Mouse (Mus musculus) brain, embryonic 18.5 days (tissue): ENCODE data around the gene Josd1.
A peak's percentile ranks its signal among the peaks of the same experiment; 100 is the strongest.

ENCODE experiments used
- DNase-seq: peaks from one replicate; pipeline ENCODE4 v3.0.0-alpha.2; 2012; ENCODE audit warnings: low read depth, low spot score

Gene Josd1

DNA sequence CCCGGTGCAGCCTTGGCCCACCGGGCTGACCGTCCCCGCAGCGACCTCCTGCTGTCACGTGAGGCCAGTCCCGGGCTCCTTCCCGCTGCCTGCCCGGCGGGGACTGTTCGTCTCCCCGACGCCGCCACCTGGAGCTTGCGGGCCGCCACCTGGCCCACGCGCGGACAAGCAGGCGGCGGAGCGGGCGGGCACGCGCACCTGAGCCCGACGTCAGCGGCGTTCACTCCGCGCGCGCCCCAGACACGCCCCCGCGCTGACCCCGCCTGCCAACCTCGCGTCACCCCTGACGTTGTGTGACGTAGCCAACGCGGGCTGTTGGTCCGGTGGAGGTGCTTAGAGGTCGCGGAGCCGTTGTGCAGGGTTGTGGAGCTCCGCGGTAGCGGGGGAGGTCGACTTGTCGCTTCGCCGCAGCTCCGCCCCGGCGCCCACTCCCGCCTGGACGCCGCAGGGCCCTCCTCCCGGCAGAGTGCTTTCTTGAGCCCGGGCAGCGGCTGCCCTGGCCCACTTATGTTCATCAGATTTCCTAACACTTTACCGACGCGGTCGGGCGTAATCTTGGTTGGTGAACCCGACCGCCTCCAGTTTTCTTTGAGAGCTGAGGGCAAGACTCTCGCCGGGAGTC is at the start of gene Josd1:
Gene Josd1, minus strand, starts transcription at position 274 of the 622 bp plus-strand sequence.
- peak; percentile 83 for DNase-seq

DNA sequence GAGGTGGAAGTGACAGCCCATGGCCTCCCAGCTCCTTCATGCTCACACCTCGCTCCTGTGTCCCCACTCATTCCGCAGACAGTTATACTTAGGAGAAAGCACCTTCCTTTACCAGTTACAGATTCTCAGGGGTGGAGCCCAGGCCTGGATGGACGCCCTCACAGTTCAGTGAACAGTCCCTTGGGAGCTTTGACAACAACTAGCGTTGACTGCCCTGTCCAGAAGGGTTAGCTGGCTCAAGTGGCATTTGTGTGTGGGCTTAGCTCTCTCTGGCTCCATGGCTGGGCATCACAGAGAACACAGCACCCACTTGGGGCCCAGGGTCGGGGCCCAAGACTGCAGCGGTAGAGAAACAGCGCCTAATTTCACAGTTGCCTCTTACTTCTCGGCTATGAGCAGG is 46.6 kb upstream of the Josd1 start:
- DNase-seq, result no peak

DNA sequence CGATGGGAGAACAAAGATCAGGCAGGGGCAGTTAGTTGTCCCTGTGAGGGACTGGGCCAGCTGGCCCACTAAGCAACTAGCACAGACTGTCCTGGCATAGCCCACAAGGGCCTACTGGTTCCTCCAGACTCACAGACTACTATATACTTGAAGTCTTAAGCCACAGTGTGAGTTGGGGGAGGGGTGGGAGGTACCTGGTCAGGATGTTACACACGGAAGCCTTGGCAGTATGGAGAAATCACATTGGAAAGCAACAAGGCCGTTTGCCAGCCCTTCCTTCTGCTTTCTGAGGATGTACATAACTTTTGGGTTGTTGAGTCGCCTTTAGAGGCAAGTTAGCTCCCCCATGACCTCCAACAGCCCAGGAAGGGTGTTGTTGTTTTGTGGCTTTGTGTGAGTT is 45.9 kb upstream of the Josd1 start:
- no peak for DNase-seq

DNA sequence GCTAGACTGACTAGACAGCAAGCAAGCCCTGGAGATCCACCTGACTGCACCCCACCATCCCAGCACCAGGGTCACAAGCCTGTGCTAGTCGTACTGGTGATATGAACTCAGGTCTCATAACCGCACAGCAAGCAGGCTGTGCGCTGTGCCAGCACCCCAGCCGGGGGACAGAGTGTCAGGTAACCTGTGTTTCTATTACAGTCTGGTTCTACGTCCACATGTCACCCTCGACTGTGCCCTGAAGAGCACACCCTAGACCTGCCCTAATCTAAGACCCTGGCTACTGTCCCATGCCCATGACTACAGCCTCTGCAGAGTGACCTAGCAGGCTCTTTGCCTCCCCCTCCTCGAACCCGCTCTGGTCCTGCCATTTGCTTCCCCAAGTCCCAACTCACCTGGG is 45.5 kb upstream of the Josd1 start:
- no peak for DNase-seq

DNA sequence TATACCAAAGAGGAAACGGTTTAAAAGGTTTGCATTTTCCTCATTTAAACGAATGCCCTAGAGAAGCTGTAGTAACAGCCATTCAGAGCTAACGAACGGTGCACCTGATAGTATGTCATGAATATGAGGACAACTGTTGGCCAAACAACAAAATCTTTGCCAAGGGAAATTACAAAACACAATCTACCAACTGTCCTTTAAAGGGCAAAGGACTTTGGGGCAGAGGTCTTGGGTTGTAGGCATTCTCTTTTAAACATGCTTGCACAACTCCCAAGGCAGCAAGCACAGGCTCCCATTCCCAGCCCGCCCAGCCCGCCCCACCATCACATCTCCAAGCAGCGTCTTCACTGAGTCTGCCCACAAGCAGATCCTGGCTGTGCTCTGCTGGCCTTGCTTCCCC is 43.8 kb upstream of the Josd1 start:
- DNase-seq, result no peak

DNA sequence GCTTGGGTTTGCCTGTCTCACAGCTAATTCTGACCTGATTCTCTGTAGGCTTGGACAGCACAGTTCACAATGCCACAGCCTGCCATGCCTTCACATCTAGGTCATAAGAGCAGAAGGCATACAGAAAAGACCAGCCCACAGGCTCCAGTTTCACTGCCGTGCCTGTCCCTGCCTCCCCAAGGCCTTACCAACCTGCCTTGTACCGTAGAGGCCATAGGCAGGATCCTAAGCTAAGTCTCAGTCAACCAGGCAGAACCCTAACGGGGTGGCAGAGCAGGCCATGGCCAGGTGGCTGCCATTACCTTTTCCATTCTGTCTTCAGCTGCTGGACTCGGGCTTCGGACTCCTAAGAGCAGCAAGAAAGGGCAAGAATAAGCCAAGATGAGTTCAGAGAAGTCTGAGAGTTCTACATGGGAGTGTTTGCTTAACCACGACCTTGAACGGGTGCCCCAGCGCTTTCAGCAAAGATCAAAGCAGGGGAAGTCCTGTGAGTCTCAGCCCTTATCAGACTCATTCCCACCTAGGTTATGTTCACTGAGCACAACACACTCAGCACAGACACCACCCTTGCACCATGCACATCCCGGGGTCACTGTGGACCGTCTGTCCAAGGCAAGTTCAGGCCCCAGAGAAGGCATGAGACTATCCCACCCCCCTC is 41.1 kb upstream of the Josd1 start:
- DNase-seq, result no peak

DNA sequence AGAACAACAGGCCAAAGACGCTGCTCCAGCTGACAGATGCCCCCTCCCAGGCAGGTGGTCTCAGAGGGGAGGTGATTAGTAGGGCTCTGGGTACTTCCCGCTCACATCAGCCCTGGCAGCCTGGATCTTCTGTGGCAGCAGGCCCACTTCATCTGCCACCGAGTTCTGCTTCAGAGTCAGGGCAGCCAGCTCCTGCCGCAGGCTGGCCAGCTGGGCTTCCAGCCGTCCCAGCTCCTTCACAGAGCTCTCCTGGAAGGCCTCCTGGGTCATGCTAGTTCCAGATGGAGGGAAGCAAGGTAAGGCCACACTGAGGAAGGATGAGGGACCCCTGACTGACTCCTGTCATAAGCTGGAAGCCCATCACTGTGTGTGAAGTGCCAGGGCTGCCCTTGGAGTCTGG is 40.6 kb upstream of the Josd1 start:
- DNase-seq, result no peak

DNA sequence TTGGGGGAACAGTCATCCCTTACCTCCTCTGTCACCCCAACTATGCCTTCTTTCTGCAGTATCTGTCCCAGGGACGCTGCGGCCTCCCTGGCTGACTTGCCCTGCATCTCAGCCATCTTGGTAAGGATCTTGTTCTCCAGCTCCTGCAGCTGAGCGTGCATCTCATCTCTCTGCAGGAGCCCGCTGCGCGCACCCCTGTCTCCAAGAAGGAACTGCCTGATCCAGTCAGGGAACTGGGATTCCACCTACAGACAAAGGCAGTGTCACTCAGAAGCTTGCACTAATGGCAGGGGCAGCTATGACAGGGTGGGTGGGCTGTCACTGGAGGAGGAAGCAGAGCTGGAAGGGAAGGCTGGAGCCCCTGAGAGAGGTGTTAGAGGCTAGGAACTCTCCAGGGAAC is 40.1 kb upstream of the Josd1 start:
- DNase-seq, result no peak

DNA sequence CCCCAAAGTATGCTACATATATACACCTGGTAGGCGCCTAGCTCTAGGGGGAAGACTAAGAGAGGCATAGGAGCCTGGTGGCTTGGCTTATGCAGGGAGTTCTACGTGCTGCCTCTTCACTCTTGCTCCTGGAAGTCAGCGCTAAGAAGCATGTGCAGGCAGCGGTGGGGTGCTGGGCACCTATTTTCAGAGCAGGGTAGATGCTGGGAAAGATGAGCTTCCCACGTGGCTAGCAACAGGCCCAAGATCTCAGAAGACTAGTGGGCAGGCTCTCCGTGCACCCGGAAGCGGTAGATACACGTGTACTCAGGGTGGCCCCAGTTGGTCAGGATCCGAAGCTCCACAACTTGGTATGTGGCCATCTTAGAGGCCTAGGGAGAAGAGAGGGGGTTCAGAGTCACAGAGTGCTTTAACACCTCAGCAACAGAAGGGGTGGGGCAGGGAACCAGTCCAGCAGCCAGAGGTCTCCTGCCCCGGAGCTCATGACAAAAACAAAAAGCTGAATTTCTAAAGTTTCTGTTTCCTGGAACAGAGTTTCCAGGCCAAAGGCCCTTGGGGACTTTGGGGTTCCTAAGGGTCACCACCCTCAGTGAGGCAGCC is 37.6 kb upstream of the Josd1 start:
- no peak for DNase-seq

DNA sequence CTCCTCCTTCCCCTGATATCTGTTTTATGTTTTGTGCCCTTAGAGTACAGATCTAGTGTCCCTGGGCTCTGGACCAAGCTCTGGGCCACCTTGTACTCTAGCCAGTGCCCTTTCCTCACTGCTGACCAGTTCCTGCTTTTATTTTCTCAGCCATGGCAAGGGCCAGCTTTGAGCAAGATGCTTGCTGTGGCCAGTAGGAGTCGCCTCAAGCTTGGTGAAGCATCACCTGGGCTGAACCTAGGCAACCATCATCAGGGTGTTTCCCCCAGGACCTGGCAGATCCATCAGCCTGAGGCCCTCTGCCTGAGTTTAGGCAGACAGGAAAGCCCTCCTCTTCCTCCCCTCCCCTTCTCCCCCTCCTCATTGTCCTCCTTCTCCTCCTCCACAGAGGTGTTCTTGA is 35.7 kb upstream of the Josd1 start:
- DNase-seq, result no peak

DNA sequence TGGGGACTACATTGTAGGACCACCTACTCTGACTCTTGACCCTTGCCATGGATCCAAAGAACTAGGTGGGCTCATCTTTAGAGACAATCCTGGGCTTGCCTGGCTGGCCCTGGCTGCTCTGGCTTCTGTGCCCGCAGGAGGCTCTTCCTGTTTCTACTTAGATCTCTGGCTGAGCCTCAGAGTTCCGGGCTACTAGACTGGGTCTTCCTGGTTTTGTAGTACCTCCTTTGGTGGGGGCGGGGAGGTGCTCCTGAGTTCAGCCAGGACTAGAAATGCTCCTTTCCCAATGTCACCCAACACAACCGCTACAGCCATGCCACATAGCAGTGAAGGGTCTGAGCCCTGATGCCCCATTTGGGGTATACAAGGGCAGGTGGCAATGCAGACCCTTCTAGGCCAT is 33.1 kb upstream of the Josd1 start:
- no peak for DNase-seq

DNA sequence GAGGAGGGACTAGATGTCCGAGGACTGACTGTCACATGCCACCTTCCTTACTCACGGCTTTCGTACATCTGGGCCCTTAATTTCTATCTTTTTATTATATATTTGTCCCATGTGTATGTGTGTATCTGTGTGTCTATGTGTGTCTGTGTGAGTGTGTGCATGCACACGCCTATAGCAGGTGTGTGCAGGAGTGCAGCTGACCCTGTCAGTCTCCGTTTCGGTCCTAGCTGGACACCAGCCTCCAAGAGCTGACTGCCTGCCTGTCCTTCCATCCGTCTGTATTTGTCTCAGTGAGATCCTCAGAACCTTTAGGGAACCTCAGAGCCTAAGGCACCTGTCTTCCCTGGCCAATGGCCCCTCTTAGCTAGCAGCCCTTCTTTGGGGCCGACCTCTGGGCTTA is 32.5 kb upstream of the Josd1 start:
- no peak for DNase-seq

DNA sequence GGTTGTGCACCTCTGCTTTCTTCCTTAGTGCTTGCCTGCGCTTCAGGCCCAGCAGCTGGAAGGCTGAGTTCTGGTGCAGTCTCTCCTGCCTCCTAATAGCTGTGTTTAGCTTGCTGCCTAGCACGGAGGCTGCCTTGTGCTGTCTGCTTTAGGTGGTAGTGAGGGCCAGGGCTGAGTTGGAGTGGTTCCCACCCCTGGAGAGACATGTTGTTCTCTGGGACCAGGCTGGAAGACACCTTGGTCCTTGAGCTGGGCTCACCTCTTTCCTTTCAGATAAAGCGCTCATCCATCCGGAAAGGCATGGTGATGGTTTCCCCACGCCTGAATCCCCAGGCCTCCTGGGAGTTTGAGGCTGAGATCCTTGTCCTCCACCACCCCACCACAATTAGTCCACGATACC is 29.0 kb upstream of the Josd1 start:
- no peak for DNase-seq

DNA sequence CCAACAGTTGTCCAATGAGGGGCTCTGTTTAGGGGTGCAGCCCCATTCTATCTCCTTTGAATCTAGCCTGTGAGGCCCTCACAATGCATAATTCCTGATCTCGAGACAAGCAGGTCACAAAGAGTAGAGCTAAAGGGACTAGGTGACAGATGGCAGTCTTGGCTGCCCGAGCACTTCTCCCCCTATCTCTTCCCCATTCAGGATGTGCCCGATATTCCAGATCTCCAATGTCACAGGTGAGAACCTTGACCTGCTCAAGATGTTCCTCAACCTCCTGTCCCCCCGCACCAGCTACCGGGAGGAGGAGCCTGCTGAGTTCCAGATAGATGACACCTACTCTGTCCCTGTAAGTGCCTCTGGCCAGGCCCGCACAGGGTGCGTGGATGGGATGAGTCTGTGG is 27.9 kb upstream of the Josd1 start:
- no peak for DNase-seq

DNA sequence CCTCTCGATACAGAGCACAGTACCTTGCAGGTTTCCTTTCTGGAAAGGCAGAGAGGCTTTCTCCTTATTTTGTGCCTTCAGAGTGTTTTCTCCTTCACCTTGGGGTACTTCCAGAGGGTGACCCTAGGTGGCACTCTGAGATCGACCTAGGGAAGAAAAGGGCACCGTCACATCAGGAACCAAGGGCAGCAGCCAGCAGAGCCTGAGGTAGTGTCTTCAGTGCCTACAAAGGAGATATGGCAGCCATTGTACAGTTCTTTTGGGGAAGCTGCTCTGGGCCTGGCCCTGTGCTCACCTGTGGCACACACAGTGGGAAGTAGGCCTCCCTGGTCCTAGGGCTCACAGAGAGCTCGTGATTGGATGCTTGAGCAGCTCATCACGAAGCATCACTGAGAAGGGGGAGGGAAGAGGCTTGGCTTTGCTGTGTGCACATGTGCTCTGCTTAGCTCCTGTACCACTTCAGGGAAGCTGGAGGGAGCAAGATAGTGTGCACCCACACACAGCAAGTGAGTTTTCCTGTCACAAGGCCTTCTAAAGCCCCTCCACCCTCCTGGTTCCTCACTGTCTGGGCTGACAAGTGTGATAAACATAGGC is 20.6 kb upstream of the Josd1 start:
- DNase-seq, result no peak

DNA sequence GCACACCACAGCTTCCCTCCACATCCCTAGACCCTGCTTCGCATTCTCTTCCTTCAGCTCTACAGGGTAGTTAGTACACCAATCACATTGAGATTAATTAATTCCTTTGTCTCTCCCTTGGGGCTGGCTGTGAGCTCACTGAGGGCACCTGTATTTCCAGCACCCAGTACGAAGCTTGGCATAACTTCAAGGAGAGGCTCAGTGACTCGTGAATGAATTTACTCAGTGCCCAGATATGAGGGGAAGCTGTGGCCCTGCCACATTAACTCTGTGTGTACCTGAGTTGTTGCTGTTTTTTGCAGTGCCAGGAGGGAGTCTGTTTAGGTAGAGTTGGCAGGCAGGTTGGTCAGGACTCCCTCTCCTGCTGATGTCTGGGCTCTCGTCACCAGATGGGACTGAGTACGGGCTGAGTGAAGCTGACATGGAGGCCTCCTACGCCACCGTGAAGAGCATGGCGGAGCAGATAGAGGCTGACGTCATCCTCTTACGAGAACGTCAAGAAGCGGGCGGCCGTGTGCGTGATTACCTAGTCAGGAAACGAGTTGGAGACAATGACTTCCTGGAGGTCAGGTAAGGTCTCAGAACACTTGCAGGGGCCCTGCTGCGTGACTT is 19.0 kb upstream of the Josd1 start:
- DNase-seq, result no peak

DNA sequence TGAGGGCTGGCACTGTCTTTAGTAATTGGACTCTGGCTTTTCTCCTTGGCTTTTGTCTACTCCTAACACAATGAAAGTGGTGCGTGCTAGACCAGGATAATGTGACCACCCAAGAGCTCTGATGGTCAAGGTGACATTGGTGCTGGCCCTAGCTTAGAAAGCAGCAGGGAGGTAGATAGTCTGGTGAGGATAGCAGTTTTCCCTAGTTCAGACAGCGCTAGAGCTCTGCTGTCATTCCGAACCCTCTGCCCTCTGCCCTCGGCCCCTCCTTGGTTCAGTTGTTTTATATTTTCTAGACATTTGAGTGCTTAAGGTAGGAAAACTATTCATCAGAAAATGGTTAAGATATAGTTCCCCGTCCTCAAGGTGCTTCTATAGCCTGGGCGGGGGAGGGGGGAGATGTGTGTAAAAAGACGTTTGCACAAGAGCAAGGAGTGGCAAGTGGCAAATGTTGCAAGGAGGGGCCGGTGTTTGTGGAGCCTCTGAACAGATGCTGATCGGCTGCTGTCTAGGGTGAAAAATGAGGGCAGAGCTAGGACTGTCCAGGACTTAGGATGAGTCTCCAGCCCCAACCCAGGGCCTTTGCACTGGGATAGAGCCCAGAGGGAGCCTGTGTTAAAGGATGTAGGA is 10.0 kb upstream of the Josd1 start:
- DNase-seq, result no peak

DNA sequence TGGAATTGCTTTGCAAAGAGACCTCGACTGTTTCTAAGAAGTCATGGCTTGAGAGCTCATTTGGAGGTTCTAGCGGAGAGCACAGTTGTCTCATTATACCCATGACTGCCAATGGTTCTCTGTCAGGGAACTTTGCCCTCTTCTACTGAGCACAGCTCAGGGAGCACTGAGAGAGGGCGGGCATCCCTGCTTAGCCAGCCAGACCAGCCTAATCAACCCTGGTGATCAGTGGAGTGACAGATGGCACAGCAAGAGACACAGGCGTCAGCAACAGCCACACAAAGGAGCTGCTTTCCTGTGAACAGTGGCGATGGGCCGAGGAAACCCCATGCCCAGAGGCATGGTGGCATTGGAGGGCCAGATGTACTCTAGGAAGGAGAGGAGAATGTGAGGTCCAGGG is 9.3 kb upstream of the Josd1 start:
- no peak for DNase-seq

DNA sequence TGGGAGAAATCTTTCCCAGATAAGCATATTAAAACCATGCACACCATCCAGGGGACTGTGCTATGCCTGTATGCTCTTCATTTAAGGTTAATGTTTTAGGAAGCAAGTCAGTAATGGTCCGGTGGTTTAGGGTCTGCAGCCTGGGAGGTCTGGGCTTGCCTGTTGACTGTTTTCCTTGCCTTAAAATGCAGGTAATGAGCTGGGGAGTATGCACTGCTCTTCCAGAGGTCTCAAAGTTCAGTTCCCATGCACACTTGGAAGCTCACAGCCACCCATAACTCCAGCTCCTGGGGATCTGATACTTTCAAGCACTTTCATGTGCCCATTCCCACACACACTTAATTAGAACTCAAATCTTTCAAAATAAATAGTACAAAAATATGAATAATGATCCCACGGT is 8.8 kb upstream of the Josd1 start:
- DNase-seq, result no peak

DNA sequence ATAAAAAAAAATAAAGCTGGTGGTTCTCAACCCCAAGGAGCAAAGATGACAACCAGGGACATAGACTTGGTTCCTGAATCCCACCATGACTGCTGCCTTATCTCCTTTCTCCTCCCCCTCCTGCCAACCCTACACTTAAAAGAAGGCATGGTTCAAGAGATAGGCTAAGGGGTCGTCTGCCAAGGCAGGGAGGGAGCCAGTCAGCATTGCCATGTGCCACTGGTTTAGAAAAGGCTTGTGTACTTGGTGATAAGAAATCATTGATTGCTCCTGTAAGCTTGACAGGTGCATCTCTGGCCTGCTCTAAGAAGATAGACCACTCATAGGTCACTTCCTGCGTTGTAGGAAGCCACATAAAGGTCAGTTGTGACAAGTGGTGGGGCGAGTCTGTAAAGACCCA is 7.8 kb upstream of the Josd1 start:
- no peak for DNase-seq

DNA sequence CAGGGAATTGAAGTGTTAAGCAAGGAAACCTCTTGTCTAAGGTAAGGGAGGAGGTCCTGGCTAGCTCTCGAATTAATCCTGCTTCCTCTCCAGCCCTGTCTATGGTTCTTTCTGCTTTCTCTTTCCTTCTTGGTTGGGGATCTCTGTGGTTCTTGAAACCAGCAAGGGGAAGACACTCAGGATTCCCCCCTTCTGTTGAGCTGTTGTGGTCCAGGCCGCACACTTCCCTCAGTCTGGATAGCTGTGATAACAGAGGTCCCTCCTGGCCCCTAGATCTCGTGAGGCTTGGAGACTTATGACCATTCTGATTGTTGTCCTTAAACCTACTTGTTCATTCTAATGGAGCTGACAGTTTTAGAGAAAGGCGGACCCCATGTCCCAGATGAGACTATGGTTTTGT is 6.8 kb upstream of the Josd1 start:
- DNase-seq, result no peak

DNA sequence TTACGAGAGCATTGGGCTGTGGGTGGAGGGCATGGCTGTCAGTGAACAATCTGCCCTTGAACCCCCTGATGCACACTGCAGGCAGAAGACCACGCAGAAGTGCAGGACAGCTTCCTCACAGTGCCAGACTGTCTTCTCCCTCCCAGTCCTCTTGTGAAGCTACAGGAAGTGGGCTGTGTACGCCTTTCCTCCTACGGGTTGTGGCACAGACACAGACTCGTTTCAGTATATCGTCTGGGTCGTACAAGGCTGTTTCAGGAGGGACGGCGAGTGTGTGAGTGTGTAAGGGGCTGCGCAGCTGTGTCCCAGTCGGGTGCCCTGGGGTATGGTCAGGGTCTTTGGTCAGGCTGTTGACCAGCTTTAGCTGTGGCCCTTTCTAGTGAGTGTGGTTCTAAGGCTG is 6.0 kb upstream of the Josd1 start:
- DNase-seq, result no peak
